Mouse (Mus musculus): ENCODE results near the gene Hbb-bs.
"Not testable (repeated sequence)": the region's sequence is repeated elsewhere in the genome, so short reads cannot be mapped to it uniquely, and the experiment has no call there.

Hbb-bs gene

DNA sequence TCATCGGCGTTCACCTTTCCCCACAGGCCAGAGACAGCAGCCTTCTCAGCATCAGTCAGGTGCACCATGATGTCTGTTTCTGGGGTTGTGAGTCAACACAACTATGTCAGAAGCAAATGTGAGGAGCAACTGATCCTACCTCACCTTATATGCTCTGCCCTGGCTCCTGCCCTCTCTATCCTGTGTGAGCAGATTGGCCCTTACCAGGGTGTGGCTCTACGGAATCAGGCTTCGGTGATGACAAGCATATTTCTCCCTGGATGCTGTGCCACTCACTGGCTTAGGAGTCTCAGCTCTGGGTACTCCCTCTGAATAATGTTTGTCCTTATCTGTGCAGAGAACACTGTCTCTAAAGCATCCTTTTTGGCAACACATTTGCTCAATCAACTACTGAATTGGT, at the start of gene Hbb-bs:
Gene Hbb-bs, minus strand, starts transcription at position 289 of the 400 bp plus-strand sequence.
- in situ Hi-C loops (cut with MboI, MseI): no loop called here

- in situ Hi-C loops (cut with MboI, MseI): no loop called here
Observed at GRCm38 (mm10) chr7:103877093-103877492, 49.2 kb upstream of the Hbb-bs start.

DNA sequence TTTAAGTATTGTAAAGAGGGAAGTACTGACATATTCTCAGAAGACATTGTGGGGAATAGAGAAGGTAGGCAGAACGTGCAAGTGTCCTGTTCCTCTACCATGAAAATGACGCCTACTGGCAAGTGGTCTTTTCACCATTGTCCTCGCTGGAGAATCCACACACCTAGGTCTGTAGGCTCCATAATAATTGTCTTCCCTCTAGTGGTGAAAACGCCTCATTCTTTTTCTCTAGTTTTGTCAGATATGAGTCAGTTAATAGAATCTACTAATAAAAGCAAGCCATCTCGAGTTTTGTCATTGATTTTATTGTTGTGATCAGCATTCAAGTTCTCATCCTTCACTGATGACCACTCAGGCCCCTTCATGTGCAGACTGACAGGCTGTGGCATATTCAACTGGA, 46.6 kb upstream of the Hbb-bs start:
- in situ Hi-C loops (cut with MboI, MseI): no loop called here

DNA sequence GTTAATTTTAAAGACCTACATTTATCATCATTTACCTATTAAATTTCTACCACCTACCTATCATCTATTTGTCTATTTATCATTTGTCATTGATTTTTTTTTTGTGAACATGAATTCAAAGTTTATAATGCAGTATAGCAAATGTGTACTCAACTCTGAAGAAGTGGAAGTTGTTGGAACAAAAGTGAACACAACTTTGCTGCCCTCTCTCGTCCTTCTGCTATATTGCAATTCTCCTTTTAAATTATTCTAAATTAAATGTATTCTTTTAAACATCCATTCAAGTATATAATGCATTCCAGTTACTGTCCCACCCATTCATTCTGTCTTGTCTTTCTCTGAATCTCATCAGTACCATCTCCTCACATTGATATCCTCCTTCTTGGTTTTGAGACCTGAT, 45.2 kb upstream of the Hbb-bs start:
- in situ Hi-C loops (cut with MboI, MseI): no loop called here

GRCm38 (mm10) chr7:103870667-103871066, 42.8 kb upstream of the Hbb-bs start:
- in situ Hi-C loops (cut with MboI, MseI): no loop called here

DNA sequence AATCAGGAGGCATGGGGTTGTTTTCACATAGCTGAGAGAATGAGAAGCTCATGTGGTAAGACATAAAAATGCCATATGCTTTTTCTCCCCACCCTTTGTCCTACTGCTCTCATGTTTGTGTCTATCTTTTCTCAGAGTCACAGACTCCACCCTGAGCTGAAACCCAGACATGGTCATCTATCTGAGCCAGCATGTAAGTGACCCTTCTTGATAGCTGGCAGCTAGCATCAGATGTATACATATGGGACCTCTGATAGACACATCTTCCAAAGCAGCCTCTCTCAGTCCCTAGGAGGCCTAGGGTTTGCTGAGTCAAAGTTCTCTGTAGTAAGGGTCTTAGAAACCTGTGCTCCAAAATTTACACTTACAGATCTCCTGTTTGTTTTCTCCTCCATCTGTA, 37.8 kb upstream of the Hbb-bs start:
- in situ Hi-C loops (cut with MboI, MseI): no loop called here

DNA sequence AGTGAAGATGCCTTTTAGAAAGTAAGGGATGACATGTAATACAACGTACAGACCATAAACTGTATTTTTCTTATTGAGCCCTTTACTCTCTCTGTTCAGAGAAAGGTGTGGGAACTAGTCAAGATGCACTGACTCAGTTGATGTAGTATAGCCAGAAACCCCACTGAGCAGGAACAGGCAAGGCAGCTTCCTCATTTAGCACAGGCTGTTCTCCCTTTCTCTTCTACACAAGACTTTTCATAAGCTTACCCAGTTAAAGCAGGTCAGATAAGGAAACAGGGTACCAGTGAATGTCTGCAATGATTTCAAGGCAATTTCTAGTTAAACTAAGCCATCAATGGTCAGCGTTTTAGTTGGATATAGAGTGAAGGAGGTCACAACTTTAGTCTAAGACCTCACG, 33.6 kb upstream of the Hbb-bs start:
- in situ Hi-C loops (cut with MboI, MseI): no loop called here

DNA sequence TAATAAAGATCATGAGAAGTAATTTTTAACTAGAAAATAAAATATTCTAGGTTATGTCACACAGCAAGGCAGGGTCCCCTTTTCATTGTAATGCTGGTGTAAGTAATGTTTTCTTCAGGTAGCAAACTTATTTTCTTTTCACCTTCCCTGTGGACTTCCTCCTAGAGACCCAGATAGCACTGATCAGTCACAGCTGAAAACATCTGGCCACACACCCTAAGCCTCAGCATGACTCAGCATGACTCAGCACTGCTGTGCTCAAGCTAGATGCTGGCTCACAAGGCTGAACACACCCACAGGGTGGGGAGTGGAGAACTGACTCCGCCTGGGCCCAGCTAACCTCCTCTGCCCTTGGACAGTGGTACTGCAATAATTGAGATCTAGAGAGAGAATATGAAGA, 33.0 kb upstream of the Hbb-bs start:
- in situ Hi-C loops (cut with MboI, MseI): no loop called here

GRCm38 (mm10) chr7:103859076-103859475, 31.2 kb upstream of the Hbb-bs start:
- in situ Hi-C loops (cut with MboI, MseI): no loop called here

DNA sequence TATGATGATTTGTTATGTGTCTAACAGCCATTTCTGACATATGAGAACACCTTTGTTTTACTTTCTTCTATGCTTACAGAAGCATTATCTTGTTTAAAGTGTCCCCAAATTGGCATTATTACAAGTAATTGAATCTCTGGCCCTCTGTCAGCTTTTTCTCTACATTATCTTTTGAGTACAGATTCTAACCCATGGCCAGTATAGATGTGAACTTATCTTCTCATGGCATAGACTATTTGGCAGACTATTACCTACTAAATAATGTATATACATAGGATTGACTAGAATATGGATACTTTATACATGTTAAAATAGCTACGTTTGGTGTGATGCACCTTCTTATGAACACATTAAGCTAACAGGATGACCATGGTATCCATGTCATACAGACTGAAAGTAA, 26.8 kb upstream of the Hbb-bs start:
- in situ Hi-C loops (cut with MboI, MseI): no loop called here

DNA sequence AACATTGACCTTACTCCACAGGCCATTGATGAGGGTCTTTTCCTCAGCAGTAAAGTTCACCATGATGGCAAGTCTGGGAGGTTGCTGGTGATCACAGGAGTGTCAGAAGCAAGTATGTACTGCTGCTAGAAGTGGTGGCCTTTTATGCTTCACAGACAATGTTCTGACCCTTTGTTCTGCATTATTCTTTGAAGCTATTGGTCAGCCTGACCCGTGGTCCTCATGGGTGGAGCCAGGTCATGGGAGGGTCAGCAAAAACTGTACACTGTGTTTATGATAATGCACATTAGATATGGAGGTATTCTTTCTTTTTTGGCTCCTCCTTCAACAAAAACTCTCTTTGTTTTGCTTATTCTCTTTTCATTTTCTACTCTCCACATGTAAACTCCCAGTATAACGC, 25.2 kb upstream of the Hbb-bs start, which contains the start of gene Hbb-y:
Gene Hbb-y, minus strand, starts transcription at position 127 of the 400 bp plus-strand sequence.
- in situ Hi-C loops (cut with MboI, MseI): no loop called here

GRCm38 (mm10) chr7:103844525-103845325, 16.8 kb upstream of the Hbb-bs start:
- in situ Hi-C loops (cut with MboI, MseI): no loop called here

- in situ Hi-C loops (cut with MboI, MseI): no loop called here
Observed at GRCm38 (mm10) chr7:103843034-103843433, 15.1 kb upstream of the Hbb-bs start, which contains the start of gene Hbb-bh1. Gene Hbb-bh1 (minus strand): TSS chr7:103843164.

DNA sequence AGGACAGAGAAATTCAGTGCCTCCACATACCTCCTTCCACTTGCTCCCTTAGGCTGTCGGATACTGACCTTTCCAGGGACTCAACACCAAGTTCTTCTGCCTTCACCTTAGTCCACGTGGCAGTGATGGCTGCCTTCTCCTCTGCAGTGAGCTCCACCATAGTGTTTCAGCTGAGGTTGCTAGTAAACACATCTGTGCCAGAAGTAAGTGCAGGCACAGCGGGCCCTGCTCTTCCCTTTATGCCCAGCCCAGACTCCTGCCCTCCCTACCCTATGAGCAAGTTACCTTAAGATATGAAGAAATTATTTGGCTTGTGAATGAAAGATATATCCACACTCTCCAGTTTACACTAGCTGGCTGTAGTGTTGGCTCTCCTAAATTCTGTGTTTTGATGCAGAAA, 12.4 kb upstream of the Hbb-bs start, which contains the start of gene Hbb-bh2:
Gene Hbb-bh2, minus strand, starts transcription at position 253 of the 400 bp plus-strand sequence.
- in situ Hi-C loops (cut with MboI, MseI): no loop called here

DNA sequence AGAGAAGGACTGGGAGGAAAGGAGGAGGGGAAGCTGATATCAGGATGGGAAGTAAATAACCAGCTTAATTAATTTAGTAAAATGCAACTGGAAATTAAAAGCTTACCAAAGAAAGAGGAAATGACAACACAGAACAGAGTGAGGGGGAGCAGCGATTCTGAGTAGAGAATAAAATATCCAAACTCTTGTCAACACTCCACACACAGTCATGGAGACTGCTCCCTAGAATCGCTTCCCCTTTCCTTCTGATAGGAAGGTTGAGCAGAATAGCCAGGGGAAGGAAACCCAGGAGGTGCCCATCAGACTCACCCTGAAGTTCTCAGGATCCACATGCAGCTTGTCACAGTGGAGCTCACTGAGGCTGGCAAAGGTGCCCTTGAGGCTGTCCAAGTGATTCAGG, 757 bp downstream of the Hbb-bs start:
- in situ Hi-C loops (cut with MboI, MseI): not testable (repeated sequence)

GRCm38 (mm10) chr7:103826255-103826887, 1.5 kb downstream of the Hbb-bs start:
- in situ Hi-C loops (cut with MboI, MseI): no loop called here

DNA sequence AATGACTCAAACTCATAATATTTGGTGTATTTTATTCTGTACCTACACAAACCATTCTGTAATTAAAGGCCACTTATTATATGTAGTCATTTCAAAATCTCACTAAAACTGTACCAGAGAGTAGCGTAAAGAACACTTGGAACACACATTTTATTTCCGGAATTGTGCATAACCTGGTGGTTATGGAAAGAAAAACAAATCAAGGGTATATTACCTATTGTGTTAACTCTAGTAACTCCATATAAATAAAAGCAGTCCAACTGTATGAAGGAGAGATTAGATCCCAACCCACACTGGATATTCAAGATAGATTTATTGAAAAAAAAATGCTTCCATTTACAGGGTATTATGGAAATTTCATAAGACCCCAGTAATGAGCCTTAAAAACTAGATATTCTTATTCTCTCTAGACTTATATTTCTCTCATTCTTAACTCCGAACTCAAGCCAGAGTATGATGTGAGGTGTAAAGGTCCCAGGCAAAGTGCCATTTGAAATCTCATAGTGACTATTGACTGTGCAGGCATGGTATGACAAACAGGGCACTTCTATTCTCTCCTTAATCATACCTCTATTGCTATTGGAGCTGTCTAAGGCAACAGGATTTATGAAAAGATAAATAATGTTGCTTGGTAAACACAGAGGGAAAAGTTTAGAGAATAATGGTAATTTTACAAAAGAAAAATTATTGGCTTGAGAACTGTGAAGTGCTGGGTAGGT, 2.2 kb downstream of the Hbb-bs start:
- in situ Hi-C loops (cut with MboI, MseI): no loop called here

DNA sequence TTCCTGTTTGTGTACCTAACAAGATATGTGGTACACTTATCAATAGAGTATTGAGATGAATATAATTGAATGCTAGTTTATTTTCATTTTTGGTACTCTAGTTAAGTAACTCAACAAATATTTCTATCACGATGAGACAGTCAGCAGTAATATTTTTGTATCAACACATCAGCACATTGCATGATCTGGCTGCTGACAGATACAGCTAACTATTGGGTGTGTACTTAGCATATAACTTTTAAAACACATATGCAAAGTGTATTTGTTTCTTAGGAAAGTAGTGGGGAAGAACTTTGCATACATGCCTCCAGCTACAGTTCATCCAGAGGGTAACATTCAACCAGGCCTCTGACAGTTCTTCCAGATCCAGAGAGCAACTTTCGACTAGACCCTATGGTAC, 3.3 kb downstream of the Hbb-bs start:
- in situ Hi-C loops (cut with MboI, MseI): no loop called here

- in situ Hi-C loops (cut with MboI, MseI): not testable (repeated sequence)
Observed at GRCm38 (mm10) chr7:103815085-103815484, 12.8 kb downstream of the Hbb-bs start.

- in situ Hi-C loops (cut with MboI, MseI): no loop called here
Observed at GRCm38 (mm10) chr7:103813766-103814165, 14.1 kb downstream of the Hbb-bs start, which contains the start of gene Hbb-bt. Gene Hbb-bt (minus strand): TSS chr7:103813996.

- in situ Hi-C loops (cut with MboI, MseI): not testable (repeated sequence)
Observed at GRCm38 (mm10) chr7:103813152-103813551, 14.7 kb downstream of the Hbb-bs start.

DNA sequence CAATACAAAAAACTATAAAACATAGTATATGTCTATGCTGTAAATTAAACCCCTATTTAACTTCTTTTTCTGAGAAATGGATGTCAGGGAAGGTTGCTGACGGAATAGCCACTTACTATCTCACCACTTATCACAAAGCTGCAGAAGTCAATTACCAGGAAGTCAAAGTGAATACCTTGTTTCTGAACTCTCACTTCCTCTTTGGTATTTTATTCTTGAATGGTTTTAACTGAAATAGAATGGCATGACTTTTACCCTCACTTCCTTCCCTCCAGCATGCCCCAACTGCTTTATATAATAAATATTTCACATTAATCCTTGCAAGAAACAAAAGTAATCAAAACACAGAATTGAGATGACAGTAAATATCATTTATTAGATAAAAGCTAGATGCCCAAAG, 15.7 kb downstream of the Hbb-bs start:
- in situ Hi-C loops (cut with MboI, MseI): no loop called here
